Mouse (Mus musculus) CH12.LX (cell line): ENCODE measurements around the gene Pcdh15. TPM values are rescaled to one million over a fixed set of nuclear protein-coding genes. Genes with fewer than 3 reads are reported as not detected.

Experiments
- DNase-seq: peaks from one replicate; pipeline ENCODE4 v3.0.0-alpha.2; 2013; ENCODE audit errors: extremely low read depth
- H3K27ac ChIP-seq: 2 replicates; pipeline ENCODE4 v1.5.1; 2012; ENCODE audit warnings: low read depth, mild to moderate bottlenecking, control low read depth, moderate library complexity; ENCODE audit not compliant: insufficient read depth
- H3K27me3 ChIP-seq: replicated peaks from 2 replicates; pipeline ENCODE3; 2012; ENCODE audit warnings: inconsistent platforms
- H3K36me3 ChIP-seq, 2 experiments: replicated peaks in 1 of 2; 2 replicates each; pipeline versions ENCODE3 to v1.6.1; 2012; ENCODE audit warnings: inconsistent platforms in 1 of 2, low read length in 1 of 2, mild to moderate bottlenecking in 1 of 2, mixed read lengths in 1 of 2, moderate library complexity in 1 of 2; ENCODE audit not compliant: control insufficient read depth in 1 of 2, insufficient read depth in 1 of 2
- H3K4me1 ChIP-seq, 2 experiments: 2 replicates each; pipeline ENCODE4 v1.6.1; 2012; ENCODE audit warnings: inconsistent platforms in 1 of 2, moderate library complexity in 1 of 2; ENCODE audit not compliant: insufficient read depth in 2 of 2, control insufficient read depth in 1 of 2
- H3K4me2 ChIP-seq: 2 replicates; pipeline ENCODE4 v1.6.1; 2012; ENCODE audit warnings: low read depth, mild to moderate bottlenecking, control low read depth; ENCODE audit not compliant: poor library complexity, insufficient read depth, severe bottlenecking
- H3K4me3 ChIP-seq, 3 experiments: fragments of 150-350 bp in 1 of 3; sonication (generic) in 1 of 3; replicated peaks in 1 of 3; 2 replicates each; pipeline versions ENCODE3 to v1.5.1; 2011 to 2012; ENCODE audit warnings: low read depth in 2 of 3, low read length in 2 of 3, mild to moderate bottlenecking in 2 of 3, moderate library complexity in 2 of 3, control low read depth in 1 of 3, improper control_type of control experiment in 1 of 3, inconsistent platforms in 1 of 3, mixed read lengths in 1 of 3; ENCODE audit not compliant: poor library complexity in 1 of 3
- H3K79me2 ChIP-seq: replicated peaks from 2 replicates; pipeline ENCODE4 v1.6.1; 2012; ENCODE audit warnings: mild to moderate bottlenecking, moderate library complexity; ENCODE audit not compliant: control insufficient read depth, poor library complexity, insufficient read depth, severe bottlenecking; ENCODE audit errors: extremely low read depth
- H3K9ac ChIP-seq: 2 replicates; pipeline ENCODE4 v1.6.1; 2012; ENCODE audit warnings: low read depth, mild to moderate bottlenecking, control low read depth, moderate library complexity; ENCODE audit not compliant: insufficient read depth
- H3K9me3 ChIP-seq: replicated peaks from 2 replicates; pipeline ENCODE3; 2012; ENCODE audit warnings: low read length, inconsistent platforms, mixed read lengths
- E2F4 ChIP-seq: IDR thresholded peaks from 2 replicates; pipeline ENCODE4 v1.6.1; 2011; ENCODE audit warnings: low read depth, low read length, improper control_type of control experiment; ENCODE audit not compliant: insufficient replicate concordance
- EP300 ChIP-seq: IDR thresholded peaks from 2 replicates; pipeline ENCODE4 v1.6.1; 2011; ENCODE audit warnings: low read length, improper control_type of control experiment
- ETS1 ChIP-seq: conservative IDR thresholded peaks from 2 replicates; pipeline ENCODE4 v1.6.1; 2012; ENCODE audit warnings: low read depth, mild to moderate bottlenecking, inconsistent platforms, low read length, improper control_type of control experiment, moderate library complexity
- IRF4 ChIP-seq: IDR thresholded peaks from 2 replicates; pipeline ENCODE4 v1.6.1; 2014; ENCODE audit warnings: low read depth, mild to moderate bottlenecking, inconsistent platforms, low read length, improper control_type of control experiment
- JUN ChIP-seq: IDR thresholded peaks from 2 replicates; pipeline ENCODE4 v1.6.1; 2011; ENCODE audit warnings: low read depth, mild to moderate bottlenecking, low read length, improper control_type of control experiment, moderate library complexity; ENCODE audit not compliant: insufficient read depth
- MEF2A ChIP-seq: IDR thresholded peaks from 2 replicates; pipeline ENCODE4 v1.6.1; 2014; ENCODE audit warnings: low read depth, mild to moderate bottlenecking, inconsistent platforms, low read length, improper control_type of control experiment, borderline replicate concordance
- MXI1 ChIP-seq: IDR thresholded peaks from 2 replicates; pipeline ENCODE4 v1.6.1; 2011; ENCODE audit warnings: mild to moderate bottlenecking, low read depth, low read length, improper control_type of control experiment
- MYC ChIP-seq: IDR thresholded peaks from 2 replicates; pipeline ENCODE4 v1.6.1; 2011; ENCODE audit warnings: low read depth, mild to moderate bottlenecking, improper control_type of control experiment, low read length
- NELFE ChIP-seq: IDR thresholded peaks from 2 replicates; pipeline ENCODE4 v1.6.1; 2011; ENCODE audit warnings: low read depth, low read length, improper control_type of control experiment
- NRF1 ChIP-seq: IDR thresholded peaks from 2 replicates; pipeline ENCODE4 v1.6.1; 2014; ENCODE audit warnings: low read depth, mild to moderate bottlenecking, inconsistent platforms, low read length, improper control_type of control experiment, moderate library complexity
- PAX5 ChIP-seq: IDR thresholded peaks from 2 replicates; pipeline ENCODE4 v1.6.1; 2012; ENCODE audit warnings: low read length, inconsistent platforms, mixed read lengths
- POLR2A ChIP-seq: IDR thresholded peaks from 2 replicates; pipeline ENCODE4 v1.6.1; 2011; ENCODE audit warnings: low read depth, mild to moderate bottlenecking, improper control_type of control experiment, low read length
- RCOR1 ChIP-seq: conservative IDR thresholded peaks from 2 replicates; pipeline ENCODE4 v1.6.1; 2012; ENCODE audit warnings: low read depth, mild to moderate bottlenecking, inconsistent platforms, low read length, improper control_type of control experiment
- SMC3 ChIP-seq: IDR thresholded peaks from 2 replicates; pipeline ENCODE4 v1.6.1; 2011; ENCODE audit warnings: low read depth, low read length, improper control_type of control experiment
- TBP ChIP-seq: conservative IDR thresholded peaks from 2 replicates; pipeline ENCODE4 v1.6.1; 2011; ENCODE audit warnings: low read depth, low read length, improper control_type of control experiment
- USF1 ChIP-seq: IDR thresholded peaks from 2 replicates; pipeline ENCODE4 v1.6.1; 2014; ENCODE audit warnings: low read depth, mild to moderate bottlenecking, inconsistent platforms, low read length, improper control_type of control experiment
- USF2 ChIP-seq: conservative IDR thresholded peaks from 2 replicates; pipeline ENCODE4 v1.6.1; 2011; ENCODE audit warnings: low read depth, low read length, improper control_type of control experiment
- ZKSCAN1 ChIP-seq: IDR thresholded peaks from 2 replicates; pipeline ENCODE4 v1.6.1; 2012; ENCODE audit warnings: low read depth, inconsistent platforms, low read length, improper control_type of control experiment, borderline replicate concordance
- dilution Hi-C: fragments of 300-500 bp; cut with MboI; formaldehyde crosslinking; loops from 2 replicates; pipeline ENCODE4 v1.14.3; 2020; ENCODE audit warnings: low sequenced_read_pairs; ENCODE audit not compliant: extremely low pct_unique_long_range_greater_than_20kb, extremely low pct_ligation_motif_present
- in situ Hi-C: fragments of 300-500 bp; cut with MboI; formaldehyde crosslinking; loops from 3 replicates; pipeline ENCODE4 v1.14.3; 2019; ENCODE audit warnings: low sequenced_read_pairs, low pct_ligation_motif_present, low pct_unique_long_range_greater_than_20kb, mixed read lengths
- polyA plus RNA-seq: library from polyadenylated mRNA; unstranded; fragments of >175 nt; gene quantifications from 2 replicates; pipeline ENCODE4 v1.2.1, GENCODE M21; 2012; ENCODE audit warnings: low read depth; ENCODE audit not compliant: insufficient read length
- total RNA-seq, 2 experiments: library from RNA; depleted of rRNA; stranded (reverse); fragments of 300-350 nt in 1 of 2; fragments of >200 nt in 1 of 2; gene quantifications; 2 replicates each; pipeline ENCODE4 v1.2.3; 2012 to 2014

Pcdh15 gene
- total and polyA plus RNA-seq, 3 experiments: not detected

GRCm38 (mm10) chr10:73097176-73097575, 2.0 kb upstream of the Pcdh15 start:
- in situ Hi-C loops: no loop called here
- Histone ChIP-seq H3K9me3 (peaks cover 57% of the 10 kb centered on the region), H3K36me3 (no peaks in the 10 kb centered on the region), H3K9ac (no peak overlapping the region), H3K27ac (no peak overlapping the region), H3K4me2 (no peak overlapping the region), H3K27me3 (no peaks in the 10 kb centered on the region), H3K4me3 (no peak overlapping the region), H3K79me2 (no peaks in the 10 kb centered on the region), H3K4me1 (no peaks in the 10 kb centered on the region)
- no peak for DNase-seq
- TF ChIP-seq USF2: no peak
- TF ChIP-seq MEF2A: no peak
- no peak for TF ChIP-seq MXI1
- no peak for TF ChIP-seq SMC3
- no peak for TF ChIP-seq IRF4
- TF ChIP-seq TBP: no peak
- TF ChIP-seq JUN: no peak
- TF ChIP-seq USF1: no peak
- no peak for TF ChIP-seq NELFE
- TF ChIP-seq PAX5: no peak
- no peak for TF ChIP-seq NRF1
- TF ChIP-seq E2F4: no peak
- no peak for TF ChIP-seq EP300
- TF ChIP-seq ZKSCAN1: no peak
- no peak for TF ChIP-seq RCOR1
- TF ChIP-seq POLR2A: no peak
- dilution Hi-C loops: no loop called here

GRCm38 (mm10) chr10:73097979-73098378, 1.2 kb upstream of the Pcdh15 start:
- DNase-seq: no peak
- in situ Hi-C loops (no loop called here), dilution Hi-C loops (no loop called here)
- no peaks in the 10 kb centered on the region for H3K79me2 ChIP-seq
- H3K27ac ChIP-seq: no peak overlapping the region
- no peak overlapping the region for H3K4me2 ChIP-seq
- no peak overlapping the region for H3K4me3 ChIP-seq
- H3K9me3 ChIP-seq: peaks cover 60% of the 10 kb centered on the region
- no peaks in the 10 kb centered on the region for H3K4me1 ChIP-seq
- H3K9ac ChIP-seq: no peak overlapping the region
- H3K27me3 ChIP-seq: no peaks in the 10 kb centered on the region
- H3K36me3 ChIP-seq: no peaks in the 10 kb centered on the region
- no peak for TF ChIP-seq NRF1
- no peak for TF ChIP-seq MYC
- no peak for TF ChIP-seq ETS1
- TF ChIP-seq, all 38 proteins: peak for 0
